8 mouse cellular contexts compared by ENCODE assay signal in the genomic region with DNA sequence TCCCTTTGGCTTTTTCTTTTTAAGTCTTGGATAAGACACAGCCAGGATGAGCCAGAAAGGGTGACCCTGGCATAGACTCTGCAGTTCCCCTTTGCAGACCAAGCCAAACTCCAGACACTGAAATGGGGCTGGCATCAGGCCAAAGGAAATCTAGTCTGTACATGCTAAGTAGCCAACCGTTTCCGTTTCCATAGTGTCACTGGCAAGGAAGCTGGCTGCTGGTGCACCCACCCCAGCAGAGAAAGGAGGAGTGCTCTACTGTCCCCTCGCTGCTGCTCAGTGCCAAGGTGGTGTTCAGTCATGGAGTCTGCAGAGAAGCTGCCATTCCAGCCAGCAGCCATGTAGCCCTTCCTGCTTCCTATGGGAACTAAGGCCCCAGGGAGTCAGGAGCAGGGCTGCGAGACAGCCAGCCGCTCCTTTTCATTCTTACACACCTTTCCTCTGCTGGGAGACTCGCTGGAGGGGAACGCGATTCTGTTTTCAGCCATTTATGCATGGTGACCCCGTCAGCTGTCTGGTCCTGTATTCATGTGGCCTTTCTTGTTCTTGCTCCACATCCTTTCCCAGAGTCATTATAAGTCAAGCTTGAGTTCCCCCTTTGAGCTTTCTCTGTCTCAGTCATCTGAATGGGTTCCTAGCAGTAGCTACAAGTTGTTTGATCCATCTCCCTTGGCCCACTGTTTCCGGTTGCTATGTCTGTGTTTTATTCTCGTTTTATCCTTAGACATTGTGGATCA.
DNase-seq lines count a peak whose midpoint lies in the region; ATAC-seq and TF ChIP-seq lines count a peak whose summit lies in the region.

No protein-coding gene starts in this region.

- H3K4me2 ChIP-seq in hindbrain, postnatal 0 days (ENCODE audit: low read depth, low read length) = peak overlapping the region; percentile 33; the same call in 1 of the 2 replicates

- H3K9me3 ChIP-seq in hindbrain, postnatal 0 days (ENCODE audit: low read length) = no peaks in the 10 kb centered on the region

- peak; percentile 18 for DNase-seq in embryo, embryonic 10.5 days (ENCODE audit: low spot score)
- no peak for DNase-seq in embryo, embryonic 10 days (ENCODE audit: low spot score)
- peak; percentile 92 to 95 for DNase-seq in cerebellum, postnatal 10 days
- peak; percentile 96 for DNase-seq in hindbrain, postnatal 0 days (ENCODE audit: low spot score)
- peak; percentile 63 for DNase-seq in left cerebral cortex, adult 11 months (ENCODE audit: low spot score)
- peak; percentile 46 for DNase-seq in skeletal muscle tissue, adult 2 months (ENCODE audit: low read depth, low spot score)

- H3K4me3 ChIP-seq in hindbrain, postnatal 0 days (ENCODE audit: low read length) = no peak overlapping the region

- peak; percentile 68 for TF ChIP-seq CTCF in hindbrain, postnatal 0 days (IDR thresholded peaks at IDR 0.05; ENCODE audit: low read depth)

- peak overlapping the region; percentile 76 for H3K27ac ChIP-seq in hindbrain, postnatal 0 days

- no peaks in the 10 kb centered on the region for H3K27me3 ChIP-seq in hindbrain, postnatal 0 days (ENCODE audit: insufficient read depth, low read length)

- peak; percentile 84 for ATAC-seq in granulocyte monocyte progenitor cell, adult 5-6 weeks (replicated peaks; ENCODE audit: poor library complexity, severe bottlenecking)
- ATAC-seq in hindbrain, postnatal 0 days = peak; percentile 98
- ATAC-seq in megakaryocyte, adult 5-6 weeks (ENCODE audit: poor library complexity, severe bottlenecking) = peak; percentile 63

- H3K4me1 ChIP-seq in hindbrain, postnatal 0 days (ENCODE audit: insufficient read depth, low read length) = peaks cover 10% of the 10 kb centered on the region; the same call in 1 of the 2 replicates

- 20% methylated on average over 11 of the region's 11 CpGs for WGBS in hindbrain, postnatal 0 days

- no peaks in the 10 kb centered on the region for H3K36me3 ChIP-seq in hindbrain, postnatal 0 days (ENCODE audit: insufficient read depth, low read length)

- H3K9ac ChIP-seq in hindbrain, postnatal 0 days (replicated peaks; ENCODE audit: low read length) = no peak overlapping the region; the same call in 1 of the 2 replicates
